Mouse (Mus musculus) CH12.LX (cell line): ENCODE results near the gene Vmn2r90. TPM values are rescaled to one million over a fixed set of nuclear protein-coding genes. Genes with fewer than 3 reads are reported as not detected.
"Not testable (repeated sequence)": the region's sequence is repeated elsewhere in the genome, so short reads cannot be mapped to it uniquely, and the experiment has no call there.

Source experiments
- DNase-seq: peaks from one replicate; pipeline ENCODE4 v3.0.0-alpha.2; 2013; ENCODE audit errors: extremely low read depth
- H3K27ac ChIP-seq: 2 replicates; pipeline ENCODE4 v1.5.1; 2012; ENCODE audit warnings: low read depth, mild to moderate bottlenecking, control low read depth, moderate library complexity; ENCODE audit not compliant: insufficient read depth
- H3K27me3 ChIP-seq: replicated peaks from 2 replicates; pipeline ENCODE3; 2012; ENCODE audit warnings: inconsistent platforms
- H3K36me3 ChIP-seq, 2 experiments: replicated peaks in 1 of 2; 2 replicates each; pipeline versions ENCODE3 to v1.6.1; 2012; ENCODE audit warnings: inconsistent platforms in 1 of 2, low read length in 1 of 2, mild to moderate bottlenecking in 1 of 2, mixed read lengths in 1 of 2, moderate library complexity in 1 of 2; ENCODE audit not compliant: control insufficient read depth in 1 of 2, insufficient read depth in 1 of 2
- H3K4me1 ChIP-seq, 2 experiments: 2 replicates each; pipeline ENCODE4 v1.6.1; 2012; ENCODE audit warnings: inconsistent platforms in 1 of 2, moderate library complexity in 1 of 2; ENCODE audit not compliant: insufficient read depth in 2 of 2, control insufficient read depth in 1 of 2
- H3K4me2 ChIP-seq: 2 replicates; pipeline ENCODE4 v1.6.1; 2012; ENCODE audit warnings: low read depth, mild to moderate bottlenecking, control low read depth; ENCODE audit not compliant: poor library complexity, insufficient read depth, severe bottlenecking
- H3K4me3 ChIP-seq, 3 experiments: fragments of 150-350 bp in 1 of 3; sonication (generic) in 1 of 3; replicated peaks in 1 of 3; 2 replicates each; pipeline versions ENCODE3 to v1.5.1; 2011 to 2012; ENCODE audit warnings: low read depth in 2 of 3, low read length in 2 of 3, mild to moderate bottlenecking in 2 of 3, moderate library complexity in 2 of 3, control low read depth in 1 of 3, improper control_type of control experiment in 1 of 3, inconsistent platforms in 1 of 3, mixed read lengths in 1 of 3; ENCODE audit not compliant: poor library complexity in 1 of 3
- H3K79me2 ChIP-seq: replicated peaks from 2 replicates; pipeline ENCODE4 v1.6.1; 2012; ENCODE audit warnings: mild to moderate bottlenecking, moderate library complexity; ENCODE audit not compliant: control insufficient read depth, poor library complexity, insufficient read depth, severe bottlenecking; ENCODE audit errors: extremely low read depth
- H3K9ac ChIP-seq: 2 replicates; pipeline ENCODE4 v1.6.1; 2012; ENCODE audit warnings: low read depth, mild to moderate bottlenecking, control low read depth, moderate library complexity; ENCODE audit not compliant: insufficient read depth
- H3K9me3 ChIP-seq: replicated peaks from 2 replicates; pipeline ENCODE3; 2012; ENCODE audit warnings: low read length, inconsistent platforms, mixed read lengths
- CHD1 ChIP-seq: IDR thresholded peaks from 2 replicates; pipeline ENCODE4 v1.6.1; 2012; ENCODE audit warnings: low read depth, low read length, improper control_type of control experiment, inconsistent platforms
- ELF1 ChIP-seq: IDR thresholded peaks from 2 replicates; pipeline ENCODE4 v1.6.1; 2014; ENCODE audit warnings: low read depth, mild to moderate bottlenecking, inconsistent platforms, low read length, improper control_type of control experiment
- EP300 ChIP-seq: IDR thresholded peaks from 2 replicates; pipeline ENCODE4 v1.6.1; 2011; ENCODE audit warnings: low read length, improper control_type of control experiment
- ETS1 ChIP-seq: conservative IDR thresholded peaks from 2 replicates; pipeline ENCODE4 v1.6.1; 2012; ENCODE audit warnings: low read depth, mild to moderate bottlenecking, inconsistent platforms, low read length, improper control_type of control experiment, moderate library complexity
- JUN ChIP-seq: IDR thresholded peaks from 2 replicates; pipeline ENCODE4 v1.6.1; 2011; ENCODE audit warnings: low read depth, mild to moderate bottlenecking, low read length, improper control_type of control experiment, moderate library complexity; ENCODE audit not compliant: insufficient read depth
- KAT2A ChIP-seq: IDR thresholded peaks from 2 replicates; pipeline ENCODE4 v1.6.1; 2012; ENCODE audit warnings: low read length, improper control_type of control experiment, inconsistent platforms; ENCODE audit not compliant: insufficient replicate concordance
- MAX ChIP-seq: IDR thresholded peaks from 2 replicates; pipeline ENCODE4 v1.6.1; 2011; ENCODE audit warnings: low read length, improper control_type of control experiment
- MEF2A ChIP-seq: IDR thresholded peaks from 2 replicates; pipeline ENCODE4 v1.6.1; 2014; ENCODE audit warnings: low read depth, mild to moderate bottlenecking, inconsistent platforms, low read length, improper control_type of control experiment, borderline replicate concordance
- NELFE ChIP-seq: IDR thresholded peaks from 2 replicates; pipeline ENCODE4 v1.6.1; 2011; ENCODE audit warnings: low read depth, low read length, improper control_type of control experiment
- RCOR1 ChIP-seq: conservative IDR thresholded peaks from 2 replicates; pipeline ENCODE4 v1.6.1; 2012; ENCODE audit warnings: low read depth, mild to moderate bottlenecking, inconsistent platforms, low read length, improper control_type of control experiment
- SIN3A ChIP-seq: IDR thresholded peaks from 2 replicates; pipeline ENCODE4 v1.6.1; 2012; ENCODE audit warnings: low read length, improper control_type of control experiment, inconsistent platforms
- TBP ChIP-seq: conservative IDR thresholded peaks from 2 replicates; pipeline ENCODE4 v1.6.1; 2011; ENCODE audit warnings: low read depth, low read length, improper control_type of control experiment
- TCF12 ChIP-seq: IDR thresholded peaks from 2 replicates; pipeline ENCODE4 v1.6.1; 2014; ENCODE audit warnings: low read depth, mild to moderate bottlenecking, inconsistent platforms, low read length, improper control_type of control experiment
- ZC3H11A ChIP-seq: IDR thresholded peaks from 2 replicates; pipeline ENCODE4 v1.6.1; 2012; ENCODE audit warnings: low read depth, mild to moderate bottlenecking, inconsistent platforms, low read length, improper control_type of control experiment
- ZKSCAN1 ChIP-seq: IDR thresholded peaks from 2 replicates; pipeline ENCODE4 v1.6.1; 2012; ENCODE audit warnings: low read depth, inconsistent platforms, low read length, improper control_type of control experiment, borderline replicate concordance
- ZNF384 ChIP-seq: IDR thresholded peaks from 2 replicates; pipeline ENCODE4 v1.6.1; 2012; ENCODE audit warnings: low read depth, low read length, improper control_type of control experiment, inconsistent platforms
- dilution Hi-C: fragments of 300-500 bp; cut with MboI; formaldehyde crosslinking; loops from 2 replicates; pipeline ENCODE4 v1.14.3; 2020; ENCODE audit warnings: low sequenced_read_pairs; ENCODE audit not compliant: extremely low pct_unique_long_range_greater_than_20kb, extremely low pct_ligation_motif_present
- in situ Hi-C: fragments of 300-500 bp; cut with MboI; formaldehyde crosslinking; loops from 3 replicates; pipeline ENCODE4 v1.14.3; 2019; ENCODE audit warnings: low sequenced_read_pairs, low pct_ligation_motif_present, low pct_unique_long_range_greater_than_20kb, mixed read lengths
- polyA plus RNA-seq: library from polyadenylated mRNA; unstranded; fragments of >175 nt; gene quantifications from 2 replicates; pipeline ENCODE4 v1.2.1, GENCODE M21; 2012; ENCODE audit warnings: low read depth; ENCODE audit not compliant: insufficient read length
- total RNA-seq, 2 experiments: library from RNA; depleted of rRNA; stranded (reverse); fragments of 300-350 nt in 1 of 2; fragments of >200 nt in 1 of 2; gene quantifications; 2 replicates each; pipeline ENCODE4 v1.2.3; 2012 to 2014

Vmn2r90 gene
- total and polyA plus RNA-seq, 3 experiments: 0.09 to 0.11 TPM; not detected in 1

GRCm38 (mm10) chr17:17690659-17691058 lies 12.9 kb upstream of the Vmn2r90 start:
- H3K4me2 ChIP-seq: no peak overlapping the region
- H3K27me3 ChIP-seq: no peaks in the 10 kb centered on the region
- no peak overlapping the region for H3K27ac ChIP-seq
- H3K79me2 ChIP-seq: no peaks in the 10 kb centered on the region
- H3K4me1 ChIP-seq: no peaks in the 10 kb centered on the region
- H3K9me3 ChIP-seq: no peaks in the 10 kb centered on the region
- in situ Hi-C loops: no loop called here
- DNase-seq: no peak
- TF ChIP-seq MAX: no peak
- TF ChIP-seq ELF1: no peak
- TF ChIP-seq SIN3A: no peak
- TF ChIP-seq TBP: no peak
- no peak for TF ChIP-seq KAT2A
- TF ChIP-seq MEF2A: no peak
- dilution Hi-C loops: no loop called here
- no peaks in the 10 kb centered on the region for H3K36me3 ChIP-seq
- H3K9ac ChIP-seq: no peak overlapping the region
- no peak overlapping the region for H3K4me3 ChIP-seq

GRCm38 (mm10) chr17:17732396-17732795 lies 28.8 kb downstream of the Vmn2r90 start:
- dilution Hi-C loops: not testable (repeated sequence)

DNA sequence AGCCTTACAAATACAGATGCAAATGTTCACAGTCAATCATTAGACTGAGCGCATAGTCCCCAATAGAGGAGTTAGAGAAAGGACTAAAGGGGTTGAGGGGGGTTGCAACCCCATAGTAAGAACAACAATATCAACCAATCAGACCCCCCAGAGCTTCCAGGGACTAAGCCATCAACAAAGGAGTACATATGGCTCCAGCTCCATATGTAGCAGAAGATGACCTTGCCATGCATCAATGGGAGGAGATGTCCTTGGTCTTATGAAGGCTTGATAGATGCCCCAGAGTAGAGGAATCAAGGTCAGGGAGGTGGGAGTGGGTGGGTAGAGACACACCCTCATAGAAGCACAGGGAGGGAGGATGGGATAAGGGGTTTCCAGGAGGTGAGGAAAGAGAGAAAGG lies 35.1 kb downstream of the Vmn2r90 start:
- H3K4me1 ChIP-seq: no peaks in the 10 kb centered on the region
- H3K36me3 ChIP-seq: no peaks in the 10 kb centered on the region
- in situ Hi-C loops: no loop called here
- H3K79me2 ChIP-seq: no peaks in the 10 kb centered on the region
- no peak overlapping the region for H3K4me3 ChIP-seq
- H3K27me3 ChIP-seq: no peaks in the 10 kb centered on the region
- no peak for DNase-seq
- no peak overlapping the region for H3K4me2 ChIP-seq
- no peaks in the 10 kb centered on the region for H3K9me3 ChIP-seq
- no peak overlapping the region for H3K27ac ChIP-seq
- no peak for TF ChIP-seq ZC3H11A
- no peak for TF ChIP-seq MEF2A
- no peak for TF ChIP-seq EP300
- TF ChIP-seq CHD1: no peak
- no peak for TF ChIP-seq MAX
- no peak for TF ChIP-seq RCOR1
- TF ChIP-seq ZKSCAN1: no peak
- no peak for TF ChIP-seq ZNF384
- TF ChIP-seq ETS1: no peak
- no peak for TF ChIP-seq TCF12
- TF ChIP-seq NELFE: no peak
- TF ChIP-seq JUN: no peak
- H3K9ac ChIP-seq: no peak overlapping the region
- dilution Hi-C loops: no loop called here

More at GRCm38 (mm10) chr17:17732396-17732795, 28.8 kb downstream of the Vmn2r90 start:
- H3K27ac ChIP-seq, H3K36me3 ChIP-seq, H3K4me3 ChIP-seq, H3K4me1 ChIP-seq, H3K9ac ChIP-seq, H3K27me3 ChIP-seq, in situ Hi-C loops, DNase-seq, H3K4me2 ChIP-seq, H3K79me2 ChIP-seq, H3K9me3 ChIP-seq: not testable (repeated sequence)

GRCm38 (mm10) chr17:17739300-17739699 lies 35.8 kb downstream of the Vmn2r90 start:
- H3K9me3 ChIP-seq, H3K27ac ChIP-seq, H3K36me3 ChIP-seq, H3K4me3 ChIP-seq, H3K4me2 ChIP-seq, H3K79me2 ChIP-seq, H3K27me3 ChIP-seq, in situ Hi-C loops, DNase-seq, dilution Hi-C loops, H3K9ac ChIP-seq, H3K4me1 ChIP-seq: not testable (repeated sequence)
